Comparison of ENCODE assay signal across 8 mouse cellular contexts in genomic region chr7:98573231-98573781, GRCm38 (mm10).
A peak's percentile ranks its signal among the peaks of the same experiment; 100 is the strongest.
DNase-seq lines count a peak whose midpoint lies in the region; ATAC-seq and TF ChIP-seq lines count a peak whose summit lies in the region.

No protein-coding gene starts in this region.

- no peak for TF ChIP-seq POLR2A in brain, embryonic 14.5 days (IDR thresholded peaks at IDR 0.05; ENCODE audit: borderline replicate concordance, extremely low read depth, insufficient read depth, insufficient read length, poor library complexity, severe bottlenecking)

- ATAC-seq in cerebellum, adult (ENCODE audit: insufficient number of reproducible peaks, low FRiP score, low TSS enrichment): no peak

- DNase-seq in frontal cortex, adult 2 months (ENCODE audit: extremely low spot score in 1 of 2, low spot score in 1 of 2): peak; percentile 8 to 40
- no peak for DNase-seq in frontal cortex, postnatal 10 days (ENCODE audit: low spot score in 2 of 2)
- peak; percentile 34 for DNase-seq in brain, embryonic 14.5 days (ENCODE audit: low read depth)
- peak; percentile 71 for DNase-seq in induced T-regulatory cell, adult 2 months (ENCODE audit: low read depth)
- DNase-seq in layer of hippocampus, postnatal 36 days: peak; percentile 65 to 67
- peak; percentile 74 for DNase-seq in lung, postnatal 14 days
- DNase-seq in yolk sac, embryonic 10.5 days (ENCODE audit: low spot score): peak; percentile 58

- TF ChIP-seq CTCF in brain, embryonic 14.5 days (IDR thresholded peaks at IDR 0.05; ENCODE audit: borderline replicate concordance, extremely low read depth, insufficient read depth, insufficient read length): no peak

Comparison
In these comparisons a context has a peak if more than half of its experiments do, and no peak if none do; other contexts are left out.
1. DNase-seq: peak in frontal cortex, adult 2 months (2 of 2), brain, embryonic 14.5 days (single experiment), induced T-regulatory cell, adult 2 months (single experiment), layer of hippocampus, postnatal 36 days (2 of 2), lung, postnatal 14 days (single experiment) and yolk sac, embryonic 10.5 days (single experiment); none in frontal cortex, postnatal 10 days (0 of 2).